Mouse (Mus musculus) cerebellum, adult (tissue): ENCODE measurements around the gene Tarm1.

Experiments used
- ATAC-seq: cut with Nextera tagmentation; 2 replicates; pipeline ENCODE4 v1.9.2; 2017; ENCODE audit warnings: mild to moderate bottlenecking, moderate library complexity, mixed read lengths; ENCODE audit not compliant: insufficient number of reproducible peaks, low FRiP score, low TSS enrichment

Gene Tarm1

DNA sequence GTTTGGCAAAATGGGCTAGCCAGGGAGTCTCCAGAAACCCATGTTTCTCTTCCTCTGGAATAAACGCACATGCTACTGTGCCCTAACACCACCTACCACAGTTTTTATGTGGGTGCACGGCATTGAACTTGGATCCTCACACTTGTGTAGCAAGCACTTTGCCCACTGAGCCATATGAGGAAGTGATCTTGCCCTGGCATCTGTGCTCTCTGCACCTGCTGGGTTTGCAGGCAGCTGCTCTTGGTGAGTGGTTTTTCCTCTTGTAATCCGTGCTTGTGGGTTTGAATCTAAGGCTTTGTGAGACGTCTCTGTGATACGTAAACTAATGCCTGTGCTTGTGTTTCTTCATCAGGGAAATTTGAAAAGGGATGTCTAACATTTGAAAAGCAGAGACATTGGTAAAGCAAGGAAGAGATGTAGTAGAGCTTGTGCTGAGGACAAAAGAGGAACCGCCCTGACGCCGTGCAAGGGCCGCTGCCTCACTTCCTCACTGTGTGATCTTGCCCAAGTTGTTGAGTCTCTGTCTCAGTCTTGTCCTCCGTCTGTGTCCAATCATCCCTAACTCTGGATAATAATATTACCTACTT lies 59.9 kb downstream of the Tarm1 start:
- no peak for ATAC-seq

DNA sequence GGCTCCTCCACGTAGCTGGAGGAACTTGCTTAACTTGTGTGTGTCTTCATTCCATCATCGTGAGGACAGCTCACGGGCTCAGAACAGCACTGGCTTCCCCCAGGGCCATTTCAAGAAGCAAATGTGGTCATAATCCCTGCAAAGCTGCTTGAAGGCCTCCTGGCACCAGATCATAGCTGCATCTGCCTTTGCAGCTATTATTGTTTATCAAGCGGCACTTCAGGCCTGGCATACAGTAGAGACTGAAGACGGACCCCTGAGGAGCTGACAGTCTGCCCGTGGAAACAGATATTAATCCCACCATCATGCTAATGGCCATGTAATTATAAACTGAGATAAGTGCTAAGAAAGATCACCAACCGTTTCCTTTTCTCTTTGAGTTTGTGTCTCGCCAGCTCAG lies 61.9 kb downstream of the Tarm1 start:
- ATAC-seq, result no peak

DNA sequence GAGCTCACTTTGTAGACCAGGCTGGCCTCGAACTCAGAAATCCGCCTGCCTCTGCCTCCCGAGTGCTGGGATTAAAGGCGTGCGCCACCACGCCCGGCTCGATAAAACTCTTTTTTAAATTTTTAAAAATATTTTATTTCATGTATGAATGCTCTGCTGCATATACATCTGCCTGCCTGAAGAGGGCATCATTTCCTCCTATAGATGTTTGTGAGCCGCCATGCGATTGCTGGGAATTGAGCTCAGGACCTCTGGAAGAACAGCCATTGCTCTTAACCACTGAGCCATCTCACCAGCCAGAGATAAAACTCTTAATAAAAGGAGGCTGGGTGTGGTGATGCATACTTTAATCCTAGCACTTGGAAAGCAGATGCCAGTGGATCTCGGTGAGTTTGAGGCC lies 62.4 kb downstream of the Tarm1 start:
- no peak for ATAC-seq

DNA sequence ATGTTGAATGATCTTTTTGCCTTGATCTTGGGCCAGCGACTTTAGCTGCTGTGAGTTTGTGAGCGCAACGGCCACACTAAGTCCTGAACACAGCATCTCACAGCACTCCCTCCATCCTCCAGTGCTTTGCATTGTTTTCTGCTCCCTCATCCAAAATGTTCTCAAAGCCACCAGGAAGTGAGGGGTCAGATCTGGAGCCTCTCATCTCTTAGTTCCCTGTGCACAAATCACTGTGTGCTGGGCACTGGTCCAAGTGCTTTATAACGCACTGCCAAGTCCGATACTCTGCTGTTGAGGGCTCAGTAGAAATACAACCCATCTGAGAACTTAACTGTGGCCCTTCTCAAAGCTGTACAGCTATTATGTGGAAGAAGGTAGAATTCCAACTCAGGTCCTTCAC lies 64.5 kb downstream of the Tarm1 start:
- no peak for ATAC-seq
